Mouse (Mus musculus) lung, postnatal 0 days (tissue): ENCODE data around the gene Srpk2. TPM values are rescaled to one million over a fixed set of nuclear protein-coding genes. Genes with fewer than 3 reads are reported as not detected.
"Not testable (repeated sequence)": the region's sequence is repeated elsewhere in the genome, so short reads cannot be mapped to it uniquely, and the experiment has no call there.

Experiments used
- ATAC-seq: fragments of 200-750 bp; cut with Nextera tagmentation; 2 replicates; pipeline ENCODE4 v1.8.0; 2017; ENCODE audit warnings: moderate library complexity
- DNase-seq: peaks from one replicate; pipeline ENCODE4 v3.0.0-alpha.2; 2016; ENCODE audit warnings: low spot score
- H3K27ac ChIP-seq: fragments of 300-500 bp; sonication (generic); 2 replicates; pipeline ENCODE4 v1.5.1; 2014; ENCODE audit warnings: antibody characterized with exemption, mild to moderate bottlenecking, low read length, mixed read lengths
- H3K27me3 ChIP-seq: fragments of 300-500 bp; sonication (generic); replicated peaks from 2 replicates; pipeline ENCODE4 v1.6.1; 2014; ENCODE audit warnings: low read length, mixed read lengths; ENCODE audit not compliant: insufficient read depth
- H3K36me3 ChIP-seq: fragments of 300-500 bp; sonication (generic); 2 replicates; pipeline ENCODE4 v1.6.1; 2014; ENCODE audit warnings: low read length, mixed read lengths; ENCODE audit not compliant: insufficient read depth
- H3K4me1 ChIP-seq: fragments of 300-500 bp; sonication (generic); 2 replicates; pipeline ENCODE4 v1.6.1; 2014; ENCODE audit warnings: antibody characterized with exemption, low read depth, low read length, mixed read lengths; ENCODE audit not compliant: insufficient read depth
- H3K4me2 ChIP-seq: fragments of 300-500 bp; sonication (generic); replicated peaks from 2 replicates; pipeline ENCODE4 v1.6.1; 2014; ENCODE audit warnings: low read depth, mild to moderate bottlenecking, low read length, moderate library complexity, mixed read lengths
- H3K4me3 ChIP-seq: fragments of 300-500 bp; sonication (generic); 2 replicates; pipeline ENCODE4 v1.5.1; 2014; ENCODE audit warnings: low read depth, low read length
- H3K9ac ChIP-seq: fragments of 300-500 bp; sonication (generic); replicated peaks from 2 replicates; pipeline ENCODE4 v1.6.1; 2014; ENCODE audit warnings: low read depth, mild to moderate bottlenecking
- H3K9me3 ChIP-seq: fragments of 300-500 bp; sonication (generic); 2 replicates; pipeline ENCODE4 v1.6.1; 2016; ENCODE audit warnings: low read length, mixed read lengths
- CTCF ChIP-seq: IDR thresholded peaks from 2 replicates; pipeline ENCODE4 v1.5.1; 2016; ENCODE audit warnings: antibody characterized with exemption, mild to moderate bottlenecking
- EP300 ChIP-seq: IDR thresholded peaks from 2 replicates; pipeline ENCODE4 v1.6.1; 2016; ENCODE audit warnings: antibody characterized with exemption, mild to moderate bottlenecking, control low read depth
- WGBS: fragments of 180-500 bp; shearing (Covaris S2); extraction: QIAGEN DNeasy Blood & Tissue Kit; methylation state at CpG from one replicate; pipeline ENCODE4 v1.1.7; 2014; 5-methylcytosine and 5-hydroxymethylcytosine counted together
- polyA plus RNA-seq: library from polyadenylated mRNA; unstranded; fragments of >200 nt; fragmentation: Nextera tagmentation; extraction: Ambion mirVana; gene quantifications from 2 replicates; pipeline ENCODE4 v1.2.1, GENCODE M21; 2015

The Srpk2 gene
- polyA plus RNA-seq, 1 experiment from 2014 or later = 38.1 TPM

- TF ChIP-seq CTCF (peak; percentile 72), EP300 (no peak)
- ATAC-seq = peak; percentile 100
- H3K36me3 ChIP-seq = no peaks in the 10 kb centered on the region
- H3K4me1 ChIP-seq = no peaks in the 10 kb centered on the region
- H3K27me3 ChIP-seq = no peaks in the 10 kb centered on the region
- peak; percentile 76 for DNase-seq
- 4% methylated on average over 58 of the region's 60 CpGs for WGBS
- peak overlapping the region; percentile 81 for H3K4me2 ChIP-seq
- H3K9ac ChIP-seq = peak overlapping the region; percentile 39; the same call in 1 of the 2 replicates
- H3K4me3 ChIP-seq = peak overlapping the region; percentile 61
- peak overlapping the region; percentile 43; the same call in 1 of the 2 replicates for H3K27ac ChIP-seq
- H3K9me3 ChIP-seq = no peaks in the 10 kb centered on the region
These were observed 27.9 kb upstream of the Srpk2 start for GRCm38 (mm10) chr5:23712130-23713001.

GRCm38 (mm10) chr5:23711671-23712129 lies 27.3 kb upstream of the Srpk2 start:
- 0 out of 2 replicates have a peak overlapping the region, but pooled peaks have one; percentile 39 for H3K9ac ChIP-seq

GRCm38 (mm10) chr5:23711244-23711643 lies 26.8 kb upstream of the Srpk2 start:
- DNase-seq (no peak), ATAC-seq (no peak)
- Histone ChIP-seq H3K4me2 (no peak overlapping the region), H3K27ac (no peak overlapping the region), H3K27me3 (no peaks in the 10 kb centered on the region), H3K4me3 (no peak overlapping the region), H3K36me3 (no peaks in the 10 kb centered on the region), H3K9me3 (no peaks in the 10 kb centered on the region), H3K4me1 (no peaks in the 10 kb centered on the region), H3K9ac (no peak overlapping the region)
- 97% methylated on average over 4 of the region's 4 CpGs for WGBS
- TF ChIP-seq EP300 = no peak
- TF ChIP-seq CTCF = no peak

More at GRCm38 (mm10) chr5:23711671-23712129, 27.3 kb upstream of the Srpk2 start:
- peak overlapping the region; percentile 61 for H3K4me3 ChIP-seq
- peak; percentile 53 for TF ChIP-seq CTCF
- not testable (repeated sequence) for ATAC-seq, H3K9me3 ChIP-seq, H3K27me3 ChIP-seq, H3K4me1 ChIP-seq, H3K36me3 ChIP-seq
- peak overlapping the region; percentile 81 for H3K4me2 ChIP-seq
- 43% methylated on average over 6 of the region's 6 CpGs for WGBS
- peak overlapping the region; percentile 43; the same call in 1 of the 2 replicates for H3K27ac ChIP-seq
- peak; percentile 11 for DNase-seq

- Histone ChIP-seq H3K36me3 (no peaks in the 10 kb centered on the region), H3K9ac (no peak overlapping the region), H3K27ac (no peak overlapping the region), H3K9me3 (no peaks in the 10 kb centered on the region), H3K4me1 (no peaks in the 10 kb centered on the region), H3K4me3 (no peak overlapping the region), H3K27me3 (no peaks in the 10 kb centered on the region), H3K4me2 (no peak overlapping the region)
- no peak for ATAC-seq
- DNase-seq = no peak
- WGBS = 98% methylated on average over 1 of the region's 1 CpGs
- TF ChIP-seq EP300 (no peak), CTCF (no peak)
These were observed 25.2 kb upstream of the Srpk2 start for GRCm38 (mm10) chr5:23709661-23710060.

GRCm38 (mm10) chr5:23706601-23707597 lies 22.5 kb upstream of the Srpk2 start:
- not testable (repeated sequence) for H3K4me3 ChIP-seq, H3K27me3 ChIP-seq, ATAC-seq, DNase-seq, H3K4me1 ChIP-seq, H3K4me2 ChIP-seq, H3K27ac ChIP-seq, H3K36me3 ChIP-seq, H3K9me3 ChIP-seq, H3K9ac ChIP-seq
- 96% methylated on average over 28 of the region's 34 CpGs for WGBS

- ATAC-seq = no peak
- TF ChIP-seq EP300 (no peak), CTCF (no peak)
- Histone ChIP-seq H3K36me3 (no peaks in the 10 kb centered on the region), H3K9ac (no peak overlapping the region), H3K27me3 (no peaks in the 10 kb centered on the region), H3K4me3 (no peak overlapping the region), H3K27ac (no peak overlapping the region), H3K4me1 (no peaks in the 10 kb centered on the region), H3K4me2 (no peak overlapping the region), H3K9me3 (peaks cover 7% of the 10 kb centered on the region; the same call in 1 of the 2 replicates)
- 97% methylated on average over 1 of the region's 1 CpGs for WGBS
- no peak for DNase-seq
These were observed 13.0 kb upstream of the Srpk2 start for GRCm38 (mm10) chr5:23697457-23697856.
